Mouse (Mus musculus) forebrain, embryonic 16.5 days (tissue): ENCODE measurements at regions not wholly inside any gene's neighbourhood (a gene's known extent, or its start where the extent isn't known, plus 50 kb on each side); places are given as distances from the start of the nearest gene placed in this dataset.

Source experiments
- ATAC-seq: fragments of 200-750 bp; cut with Nextera tagmentation; 2 replicates; pipeline ENCODE4 v1.8.0; 2017; ENCODE audit warnings: mild to moderate bottlenecking, moderate library complexity
- H3K27ac ChIP-seq: fragments of 300-500 bp; sonication (generic); 2 replicates; pipeline ENCODE4 v1.5.1; 2014; ENCODE audit warnings: low read length, control low read depth
- H3K27me3 ChIP-seq: fragments of 300-500 bp; sonication (generic); replicated peaks from 2 replicates; pipeline ENCODE4 v1.6.1; 2014; ENCODE audit warnings: low read length; ENCODE audit not compliant: control insufficient read depth, insufficient read depth
- H3K36me3 ChIP-seq: fragments of 300-500 bp; sonication (generic); 2 replicates; pipeline ENCODE4 v1.6.1; 2014; ENCODE audit not compliant: control insufficient read depth, insufficient read depth
- H3K4me1 ChIP-seq: fragments of 300-500 bp; sonication (generic); replicated peaks from 2 replicates; pipeline ENCODE4 v1.6.1; 2014; ENCODE audit warnings: low read length; ENCODE audit not compliant: control insufficient read depth, insufficient read depth
- H3K4me2 ChIP-seq: fragments of 300-500 bp; sonication (generic); 2 replicates; pipeline ENCODE4 v1.6.1; 2014; ENCODE audit warnings: mild to moderate bottlenecking, low read length, control low read depth
- H3K4me3 ChIP-seq: fragments of 300-500 bp; sonication (generic); replicated peaks from 2 replicates; pipeline ENCODE4 v1.5.1; 2014; ENCODE audit warnings: mild to moderate bottlenecking, low read length, control low read depth
- H3K9ac ChIP-seq: fragments of 300-500 bp; sonication (generic); replicated peaks from 2 replicates; pipeline ENCODE4 v1.6.1; 2014; ENCODE audit warnings: low read depth, low read length, control low read depth
- H3K9me3 ChIP-seq: fragments of 300-500 bp; sonication (generic); 2 replicates; pipeline ENCODE4 v1.6.1; 2016; ENCODE audit warnings: low read length; ENCODE audit not compliant: control insufficient read depth
- WGBS: fragments of 180-500 bp; shearing (Covaris S2); extraction: QIAGEN DNeasy Blood & Tissue Kit; methylation state at CpG from one replicate; pipeline ENCODE4 v1.1.7; 2014; 5-methylcytosine and 5-hydroxymethylcytosine counted together

DNA sequence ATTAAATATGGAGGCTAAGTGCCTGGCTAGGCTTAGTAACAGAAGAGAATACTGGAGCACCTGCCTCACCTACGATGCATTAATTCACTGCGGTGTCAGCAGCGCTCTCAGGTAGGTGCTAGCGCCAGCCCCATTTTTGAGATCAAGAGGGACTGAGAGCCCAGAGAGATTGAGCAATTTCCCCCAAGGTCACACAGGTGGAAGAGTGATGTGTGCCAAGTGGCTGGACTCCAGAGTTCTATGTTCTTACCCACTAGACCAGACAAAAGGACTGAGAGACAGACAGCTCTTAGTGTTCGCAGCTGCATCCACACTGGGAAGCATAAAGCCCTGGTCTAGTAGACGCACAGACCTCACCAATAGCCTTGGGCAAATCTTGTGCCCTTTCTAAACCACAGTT is 261.1 kb downstream of the Bcor start:
- Histone ChIP-seq H3K4me3 (no peak overlapping the region), H3K27ac (no peak overlapping the region), H3K4me2 (no peak overlapping the region), H3K9ac (no peak overlapping the region), H3K36me3 (no peaks in the 10 kb centered on the region), H3K4me1 (peaks cover 10% of the 10 kb centered on the region), H3K9me3 (no peaks in the 10 kb centered on the region), H3K27me3 (0 out of 2 replicates have a peak, but pooled peaks cover 2% of the 10 kb centered on the region)
- WGBS: 82% methylated on average over 6 of the region's 6 CpGs
- ATAC-seq: no peak

DNA sequence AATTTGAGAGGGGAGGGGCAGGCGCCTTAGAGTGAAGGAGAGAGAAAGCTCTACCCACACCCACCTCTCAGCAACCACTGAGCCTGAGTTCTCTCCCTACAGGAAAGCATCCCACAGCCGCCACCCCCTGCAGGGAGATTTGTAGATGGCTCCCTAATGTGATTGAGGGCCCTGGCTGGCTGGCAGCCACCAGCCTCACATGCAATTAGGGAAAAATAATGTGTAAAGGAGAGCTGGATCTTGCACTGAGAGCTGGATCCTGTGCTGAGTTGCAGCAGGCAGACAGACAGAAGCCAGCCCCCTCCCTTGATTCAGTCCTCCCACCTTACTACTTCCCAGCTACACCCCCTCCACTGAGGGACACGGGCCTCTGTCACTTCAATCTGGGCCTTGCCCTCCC is 260.2 kb downstream of the Bcor start:
- H3K36me3 ChIP-seq: no peaks in the 10 kb centered on the region
- WGBS: 29% methylated on average over 3 of the region's 3 CpGs
- 0 out of 2 replicates have a peak, but pooled peaks cover 2% of the 10 kb centered on the region for H3K27me3 ChIP-seq
- peak; percentile 57; the same call in 1 of the 2 replicates for ATAC-seq
- no peak overlapping the region for H3K4me3 ChIP-seq
- H3K4me2 ChIP-seq: no peak overlapping the region
- no peak overlapping the region for H3K27ac ChIP-seq
- peaks cover 7% of the 10 kb centered on the region for H3K4me1 ChIP-seq
- H3K9me3 ChIP-seq: no peaks in the 10 kb centered on the region
- no peak overlapping the region for H3K9ac ChIP-seq

DNA sequence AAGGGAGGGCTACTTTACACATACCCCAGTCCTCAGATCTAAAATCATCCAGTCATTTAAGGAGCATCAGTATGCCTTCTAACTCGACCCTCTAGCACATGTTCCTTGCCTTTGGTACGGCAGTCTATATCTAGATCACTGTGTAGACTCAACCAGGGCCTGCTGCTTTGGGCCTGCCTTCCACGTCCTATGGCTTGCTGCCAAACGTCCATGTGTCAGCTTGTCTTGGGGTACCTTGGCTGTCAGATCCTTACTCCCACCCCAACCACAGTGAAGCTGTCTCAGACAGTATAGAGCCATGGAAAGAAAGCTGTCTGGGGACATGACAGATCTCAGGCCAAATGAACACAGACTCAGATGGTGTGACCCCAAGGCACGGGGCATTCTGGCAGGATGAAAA is 258.4 kb downstream of the Bcor start:
- 69% methylated on average over 5 of the region's 5 CpGs for WGBS
- Histone ChIP-seq H3K9me3 (no peaks in the 10 kb centered on the region), H3K4me3 (no peak overlapping the region), H3K27ac (no peak overlapping the region), H3K9ac (no peak overlapping the region), H3K27me3 (0 out of 2 replicates have a peak, but pooled peaks cover 2% of the 10 kb centered on the region), H3K4me2 (no peak overlapping the region), H3K36me3 (no peaks in the 10 kb centered on the region), H3K4me1 (peaks cover 7% of the 10 kb centered on the region)
- ATAC-seq: no peak

DNA sequence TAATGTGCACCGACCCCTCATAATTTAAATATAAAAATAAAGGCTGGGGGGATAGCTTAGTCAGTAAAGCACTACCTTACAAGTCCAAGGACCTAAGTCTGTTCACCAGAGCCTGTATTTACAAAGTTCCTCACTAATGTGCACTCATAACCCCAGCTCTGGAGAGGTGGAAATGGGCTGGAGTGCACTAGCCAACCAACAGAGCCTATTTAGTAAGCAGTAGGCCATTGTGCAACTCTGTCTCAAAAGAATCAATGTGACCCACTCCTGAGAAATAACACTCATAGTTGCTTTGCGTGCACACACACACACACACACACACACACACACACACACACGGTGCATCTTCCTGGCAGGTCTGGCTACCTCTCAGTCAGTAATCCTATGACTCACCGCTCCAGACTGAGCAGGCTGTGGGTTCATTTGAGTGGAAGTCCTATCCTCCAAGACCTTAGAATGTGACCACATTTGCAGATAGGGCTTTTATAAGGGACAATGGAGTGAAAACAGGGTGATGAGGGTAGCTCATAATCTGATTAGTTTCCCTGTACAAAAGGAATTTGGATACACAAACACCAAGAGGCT is 256.9 kb downstream of the Bcor start:
- no peak overlapping the region for H3K4me2 ChIP-seq
- H3K27me3 ChIP-seq: no peaks in the 10 kb centered on the region
- H3K4me3 ChIP-seq: no peak overlapping the region
- peaks cover 14% of the 10 kb centered on the region for H3K4me1 ChIP-seq
- ATAC-seq: no peak
- no peak overlapping the region for H3K9ac ChIP-seq
- H3K36me3 ChIP-seq: no peaks in the 10 kb centered on the region
- WGBS: 86% methylated on average over 4 of the region's 4 CpGs
- H3K9me3 ChIP-seq: no peaks in the 10 kb centered on the region
- no peak overlapping the region for H3K27ac ChIP-seq

DNA sequence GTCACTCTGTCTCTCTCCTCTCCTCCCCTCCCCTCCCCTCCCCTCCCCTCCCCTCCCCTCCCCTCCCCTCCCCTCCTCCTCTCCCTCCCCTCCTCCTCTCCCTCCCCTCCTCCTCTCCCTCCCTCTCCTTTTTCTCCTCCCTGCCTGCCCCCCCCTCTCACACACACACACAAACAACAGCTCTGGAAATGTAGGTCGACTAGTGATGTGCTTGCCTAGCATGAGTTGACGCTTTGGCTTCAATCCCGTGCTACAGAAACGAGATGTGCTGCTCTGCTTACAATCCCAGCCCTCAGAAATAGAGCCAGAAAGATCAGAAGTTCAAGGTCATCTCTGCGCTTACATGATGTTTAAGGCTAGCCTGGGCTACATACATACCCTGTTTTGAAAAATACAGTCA is 254.9 kb downstream of the Bcor start:
- H3K27me3 ChIP-seq: no peaks in the 10 kb centered on the region
- WGBS: 40% methylated on average over 5 of the region's 5 CpGs
- no peak overlapping the region for H3K27ac ChIP-seq
- H3K36me3 ChIP-seq: no peaks in the 10 kb centered on the region
- H3K9me3 ChIP-seq: no peaks in the 10 kb centered on the region
- H3K4me3 ChIP-seq: no peak overlapping the region
- 0 out of 2 replicates have a peak, but pooled peaks cover 7% of the 10 kb centered on the region for H3K4me1 ChIP-seq
- H3K4me2 ChIP-seq: no peak overlapping the region
- ATAC-seq: no peak
- no peak overlapping the region for H3K9ac ChIP-seq

DNA sequence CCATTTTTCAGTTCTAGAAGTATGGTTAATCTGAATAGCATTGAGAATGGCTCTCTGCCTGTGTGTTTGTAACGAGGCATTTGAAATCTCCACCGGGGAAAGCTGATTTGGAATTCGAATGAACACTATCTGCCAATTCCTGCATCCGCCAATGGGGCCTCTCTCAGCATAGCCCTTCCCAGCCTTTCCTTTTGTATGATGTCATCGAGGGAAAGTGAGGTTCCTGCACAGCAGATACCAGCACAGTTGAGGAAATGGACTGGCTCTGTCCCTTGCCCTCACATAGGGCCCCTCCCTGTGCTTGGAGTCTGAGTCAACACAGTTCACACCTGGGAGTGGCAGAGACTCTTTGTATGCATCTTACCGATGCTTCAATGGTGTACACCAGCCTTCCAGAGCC is 253.0 kb downstream of the Bcor start:
- Histone ChIP-seq H3K9ac (no peak overlapping the region), H3K9me3 (no peaks in the 10 kb centered on the region), H3K4me2 (no peak overlapping the region), H3K4me1 (0 out of 2 replicates have a peak, but pooled peaks cover 7% of the 10 kb centered on the region), H3K27ac (no peak overlapping the region), H3K27me3 (no peaks in the 10 kb centered on the region), H3K36me3 (no peaks in the 10 kb centered on the region), H3K4me3 (no peak overlapping the region)
- ATAC-seq: peak; percentile 87
- WGBS: 32% methylated on average over 6 of the region's 6 CpGs

DNA sequence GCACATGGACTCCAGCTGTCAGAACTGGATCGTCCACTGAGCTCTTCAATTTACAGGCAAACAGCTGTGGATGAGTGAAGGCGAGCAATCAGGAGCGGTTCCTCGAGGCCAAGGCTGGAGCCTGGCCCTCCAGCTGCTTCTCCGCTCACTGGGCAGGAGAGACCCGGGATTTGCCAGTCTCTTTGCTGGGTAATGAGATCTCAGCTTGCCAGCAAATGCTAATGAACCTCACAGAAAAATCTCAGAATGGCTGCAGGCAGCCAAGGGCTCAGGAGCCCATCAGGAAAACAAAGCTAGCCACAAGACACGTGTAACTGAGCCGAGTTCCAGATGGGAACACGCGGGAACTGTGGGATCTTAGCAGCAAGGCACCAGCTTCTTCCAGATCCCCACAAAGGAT is 244.2 kb downstream of the Bcor start:
- Histone ChIP-seq H3K4me1 (no peaks in the 10 kb centered on the region), H3K36me3 (no peaks in the 10 kb centered on the region), H3K27ac (no peak overlapping the region), H3K9me3 (no peaks in the 10 kb centered on the region), H3K27me3 (no peaks in the 10 kb centered on the region; the same call in 1 of the 2 replicates), H3K4me3 (no peak overlapping the region), H3K4me2 (no peak overlapping the region), H3K9ac (no peak overlapping the region)
- 35% methylated on average over 10 of the region's 10 CpGs for WGBS
- peak; percentile 64 for ATAC-seq

DNA sequence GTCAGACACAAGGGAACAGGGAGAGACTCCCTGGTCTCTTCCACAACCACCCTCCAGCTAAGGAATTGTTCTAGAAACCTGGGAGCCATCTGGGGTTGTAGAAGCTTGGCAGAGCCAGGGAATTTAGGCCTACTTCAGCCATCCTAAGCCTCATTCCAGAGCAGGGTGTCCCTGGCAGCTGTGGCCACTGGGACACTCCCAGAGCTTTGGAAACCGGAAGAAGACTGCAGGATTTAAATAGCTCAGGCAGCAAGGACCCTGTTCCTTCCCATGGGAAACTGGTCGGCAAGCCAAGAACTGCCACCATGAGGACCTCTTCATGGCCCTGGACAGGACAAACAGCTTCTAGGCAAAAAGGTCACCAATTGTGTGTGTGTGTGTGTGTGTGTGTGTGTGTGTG is 239.9 kb downstream of the Bcor start:
- H3K4me1 ChIP-seq: no peaks in the 10 kb centered on the region
- no peaks in the 10 kb centered on the region; the same call in 1 of the 2 replicates for H3K27me3 ChIP-seq
- no peaks in the 10 kb centered on the region for H3K9me3 ChIP-seq
- 82% methylated on average over 2 of the region's 2 CpGs for WGBS
- H3K27ac ChIP-seq: no peak overlapping the region
- no peaks in the 10 kb centered on the region for H3K36me3 ChIP-seq
- ATAC-seq: no peak
- H3K4me3 ChIP-seq: no peak overlapping the region
- no peak overlapping the region for H3K9ac ChIP-seq
- H3K4me2 ChIP-seq: no peak overlapping the region

DNA sequence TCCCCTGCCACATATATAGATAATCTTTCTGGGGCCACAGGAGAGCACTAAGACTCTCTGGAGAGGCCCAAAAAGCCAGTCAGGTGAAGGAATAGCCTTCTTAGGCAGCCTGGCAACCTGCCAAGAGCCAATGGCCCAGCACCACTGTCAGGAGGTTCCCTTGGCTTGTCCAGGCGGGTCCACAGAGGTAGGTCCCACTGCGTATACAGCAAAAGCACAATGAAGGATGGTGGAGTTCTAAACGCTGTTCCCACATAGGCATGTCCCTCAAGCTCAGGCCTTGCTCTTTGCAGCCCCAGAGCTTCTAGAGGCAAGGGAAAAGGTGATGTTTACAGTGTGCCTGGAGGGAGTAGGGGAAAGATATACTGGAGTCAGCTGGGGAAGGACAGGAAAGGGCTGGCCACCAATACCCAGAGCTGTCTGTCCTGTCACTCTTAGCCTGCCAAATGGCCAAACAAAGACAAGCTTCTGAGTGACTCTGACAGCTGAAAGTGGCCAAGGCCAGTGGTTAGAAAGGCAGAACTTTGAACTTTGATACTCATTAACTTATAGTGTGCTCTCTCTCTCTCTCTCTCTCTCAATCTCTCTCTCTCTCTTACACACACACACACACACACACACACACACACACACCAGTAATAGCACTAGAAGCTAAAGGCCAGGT is 235.4 kb downstream of the Bcor start:
- no peaks in the 10 kb centered on the region for H3K27me3 ChIP-seq
- no peak overlapping the region for H3K9ac ChIP-seq
- H3K4me1 ChIP-seq: no peaks in the 10 kb centered on the region
- no peak overlapping the region for H3K27ac ChIP-seq
- H3K4me2 ChIP-seq: no peak overlapping the region
- no peak overlapping the region for H3K4me3 ChIP-seq
- no peaks in the 10 kb centered on the region for H3K36me3 ChIP-seq
- H3K9me3 ChIP-seq: no peaks in the 10 kb centered on the region
- WGBS: 82% methylated on average over 3 of the region's 3 CpGs
- ATAC-seq: no peak
